Mouse (Mus musculus): ENCODE results near the gene Krt82. TPM values are rescaled to one million over a fixed set of nuclear protein-coding genes. Genes with fewer than 3 reads are reported as not detected.
A peak's percentile ranks its signal among the peaks of the same experiment; 100 is the strongest.

Gene Krt82
- polyA plus RNA-seq (2014; fragmentation: Nextera tagmentation; extraction: Ambion mirVana), result not detected in 2 replicates

DNA sequence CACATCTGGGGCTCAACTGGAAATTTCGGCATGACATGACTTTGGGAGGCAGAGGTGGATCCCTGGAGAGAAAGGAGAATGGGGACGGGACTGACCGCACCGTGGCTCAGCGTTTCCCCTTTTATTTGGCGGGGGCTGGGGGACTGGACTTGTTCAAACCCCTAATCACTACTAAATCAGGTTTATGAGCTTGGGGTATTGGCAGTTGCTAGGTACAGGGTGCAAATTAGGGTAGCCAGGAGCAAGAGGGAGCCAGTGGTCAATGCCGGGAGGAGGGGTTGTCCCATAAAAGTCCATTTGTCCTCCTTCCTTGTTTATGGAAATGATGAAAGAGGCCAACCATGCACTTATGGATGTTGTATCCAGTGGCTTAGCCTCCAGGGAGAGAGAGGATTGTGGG lies at the start of gene Krt82:
TSS of gene Krt82 (minus strand) at position 101 of the 400 bp plus-strand sequence.
- 87% methylated on average over 7 of the region's 7 CpGs for WGBS
- Histone ChIP-seq H3K27ac (ENCODE audit: low read depth) (no peak within 1 kb of the TSS), H3K27me3 (ENCODE audit: insufficient read depth, low read length) (no peaks in the 10 kb centered on the region), H3K9ac (no peak within 1 kb of the TSS), H3K4me3 (ENCODE audit: low read depth, low read length) (no peak within 1 kb of the TSS), H3K9me3 (ENCODE audit: low read depth, low read length) (no peaks in the 10 kb centered on the region), H3K36me3 (ENCODE audit: insufficient read depth) (no peaks in the 10 kb centered on the region), H3K4me2 (no peak within 1 kb of the TSS), H3K4me1 (ENCODE audit: insufficient read depth) (0 out of 2 replicates have a peak, but pooled peaks cover 4% of the 10 kb centered on the region)
- ATAC-seq (ENCODE audit: insufficient read depth) (no peak), DNase-seq (no peak)
- TF ChIP-seq CTCF (IDR thresholded peaks at IDR 0.05; ENCODE audit: low read depth), result no peak

DNA sequence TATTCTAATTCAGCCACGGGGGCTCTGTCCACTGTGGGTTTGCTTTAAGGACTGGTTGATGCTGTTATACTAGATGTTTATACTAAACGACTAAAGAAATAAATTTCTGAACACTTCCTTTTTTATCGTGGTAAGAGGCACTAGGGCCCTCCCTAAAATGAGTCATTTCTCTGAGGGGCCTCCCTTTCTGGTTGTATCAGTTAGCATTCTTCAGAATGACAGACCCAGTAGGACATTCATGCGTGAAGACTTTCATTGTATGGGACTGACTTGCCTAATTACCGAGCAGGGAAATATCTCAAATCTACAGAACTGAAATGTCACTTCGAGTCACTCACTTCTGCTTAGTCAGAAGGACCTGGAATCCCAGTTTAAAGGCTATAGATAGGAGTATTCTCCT lies 48.7 kb upstream of the Krt82 start:
- Histone ChIP-seq H3K4me1 (ENCODE audit: insufficient read depth) (no peaks in the 10 kb centered on the region), H3K27me3 (ENCODE audit: insufficient read depth, low read length) (no peaks in the 10 kb centered on the region), H3K27ac (ENCODE audit: low read depth) (no peak overlapping the region), H3K4me3 (ENCODE audit: low read depth, low read length) (no peak overlapping the region), H3K9ac (no peak overlapping the region), H3K9me3 (ENCODE audit: low read depth, low read length) (no peaks in the 10 kb centered on the region), H3K4me2 (no peak overlapping the region), H3K36me3 (ENCODE audit: insufficient read depth) (no peaks in the 10 kb centered on the region)
- no peak for TF ChIP-seq CTCF (IDR thresholded peaks at IDR 0.05; ENCODE audit: low read depth)
- DNase-seq, result no peak
- ATAC-seq (ENCODE audit: insufficient read depth), result no peak
- 42% methylated on average over 6 of the region's 6 CpGs for WGBS

DNA sequence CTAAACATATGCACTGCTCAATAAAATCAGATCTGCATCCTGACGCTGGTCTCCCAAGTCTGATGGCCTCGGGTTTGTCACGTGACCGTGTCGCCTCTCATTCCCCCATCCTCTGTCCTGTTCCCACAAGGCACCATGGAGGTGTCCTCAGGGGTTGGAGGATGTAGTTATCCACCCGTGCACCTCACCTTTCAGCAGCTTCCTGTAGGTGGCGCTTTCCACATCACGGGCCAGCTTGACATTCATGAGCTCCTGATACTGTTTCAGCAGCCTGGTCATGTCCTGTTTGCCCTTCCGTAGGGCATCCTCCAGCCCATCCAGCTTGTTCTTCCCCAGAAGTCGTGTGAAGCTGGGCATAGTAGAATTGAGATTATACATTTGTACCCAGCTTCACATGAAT lies 37.7 kb upstream of the Krt82 start:
- Histone ChIP-seq H3K9ac (no peak overlapping the region), H3K4me1 (ENCODE audit: insufficient read depth) (no peaks in the 10 kb centered on the region), H3K27me3 (ENCODE audit: insufficient read depth, low read length) (no peaks in the 10 kb centered on the region), H3K4me3 (ENCODE audit: low read depth, low read length) (no peak overlapping the region), H3K4me2 (no peak overlapping the region), H3K36me3 (ENCODE audit: insufficient read depth) (no peaks in the 10 kb centered on the region), H3K27ac (ENCODE audit: low read depth) (no peak overlapping the region), H3K9me3 (ENCODE audit: low read depth, low read length) (no peaks in the 10 kb centered on the region)
- TF ChIP-seq CTCF (IDR thresholded peaks at IDR 0.05; ENCODE audit: low read depth), result 0 out of 2 replicates have a peak, but pooled peaks have one; percentile 18
- 74% methylated on average over 10 of the region's 10 CpGs for WGBS
- DNase-seq, result no peak
- no peak for ATAC-seq (ENCODE audit: insufficient read depth)

DNA sequence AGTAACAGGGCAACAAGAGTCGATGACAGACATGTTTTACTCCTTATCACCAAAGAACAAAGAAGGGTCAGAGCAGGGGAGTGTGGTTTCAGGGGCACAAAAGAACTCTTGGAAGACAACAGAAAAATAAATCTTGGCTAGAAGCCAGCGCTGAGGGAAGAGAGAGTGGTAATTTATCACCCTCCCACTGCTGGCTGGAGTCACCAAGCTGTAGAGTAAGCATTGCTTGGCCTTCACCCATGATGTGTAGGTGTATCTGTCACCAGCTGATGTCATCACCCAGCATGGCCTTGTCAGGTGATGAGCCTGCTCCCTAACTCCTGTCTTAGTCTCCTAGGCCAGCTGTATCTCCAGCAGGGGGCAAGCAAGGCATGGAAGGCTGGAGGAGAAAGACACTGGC lies 34.0 kb upstream of the Krt82 start:
- Histone ChIP-seq H3K9ac (no peak overlapping the region), H3K4me3 (ENCODE audit: low read depth, low read length) (no peak overlapping the region), H3K36me3 (ENCODE audit: insufficient read depth) (no peaks in the 10 kb centered on the region), H3K27me3 (ENCODE audit: insufficient read depth, low read length) (no peaks in the 10 kb centered on the region), H3K27ac (ENCODE audit: low read depth) (no peak overlapping the region), H3K4me1 (ENCODE audit: insufficient read depth) (no peaks in the 10 kb centered on the region), H3K4me2 (no peak overlapping the region), H3K9me3 (ENCODE audit: low read depth, low read length) (no peaks in the 10 kb centered on the region)
- DNase-seq, result peak; percentile 54
- ATAC-seq (ENCODE audit: insufficient read depth), result peak; percentile 44; the same call in 1 of the 2 replicates
- WGBS, result 10% methylated on average over 2 of the region's 2 CpGs
- TF ChIP-seq CTCF (IDR thresholded peaks at IDR 0.05; ENCODE audit: low read depth), result no peak

DNA sequence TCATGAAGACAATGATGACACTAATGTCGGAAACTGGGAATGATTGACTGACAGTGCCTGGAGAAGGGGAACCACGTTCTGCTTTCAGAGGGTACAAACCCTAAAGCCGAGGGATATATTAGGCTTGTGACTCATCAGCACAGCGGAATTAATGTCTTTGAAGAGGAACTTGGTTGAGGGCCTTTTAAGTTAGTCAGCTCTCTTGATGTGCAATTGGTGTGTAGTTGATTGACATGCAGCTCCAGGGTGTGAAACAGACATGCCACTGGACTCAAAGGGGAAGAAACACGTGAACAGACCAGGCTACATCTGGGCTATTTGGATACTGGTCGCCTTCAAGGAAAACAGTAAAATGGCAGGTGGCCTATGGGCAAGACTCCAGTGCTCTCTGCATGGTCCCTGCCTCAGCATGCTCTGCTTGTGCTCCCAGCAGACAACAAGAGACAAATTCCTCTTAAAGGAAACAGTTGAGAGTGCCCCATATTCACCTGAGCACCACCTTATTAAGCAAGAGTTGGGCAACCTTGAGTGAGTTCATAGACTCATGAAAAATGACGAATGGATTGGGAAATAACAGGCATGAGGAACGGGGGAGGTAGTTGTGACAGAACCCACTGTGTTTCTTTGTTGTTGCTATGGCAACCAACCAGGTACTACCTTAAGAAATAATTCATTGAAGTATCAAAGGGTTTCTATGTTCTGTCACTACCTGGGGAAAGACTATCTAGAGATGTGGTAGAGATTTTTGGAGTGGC lies 32.9 kb upstream of the Krt82 start:
- DNase-seq, result no peak
- 74% methylated on average over 8 of the region's 8 CpGs for WGBS
- no peaks in the 10 kb centered on the region for H3K36me3 ChIP-seq (ENCODE audit: insufficient read depth)
- H3K9ac ChIP-seq, result no peak overlapping the region
- H3K4me3 ChIP-seq (ENCODE audit: low read depth, low read length), result no peak overlapping the region
- H3K27ac ChIP-seq (ENCODE audit: low read depth), result no peak overlapping the region
- TF ChIP-seq CTCF (IDR thresholded peaks at IDR 0.05; ENCODE audit: low read depth), result no peak
- no peaks in the 10 kb centered on the region for H3K9me3 ChIP-seq (ENCODE audit: low read depth, low read length)
- H3K27me3 ChIP-seq (ENCODE audit: insufficient read depth, low read length), result no peaks in the 10 kb centered on the region
- no peak for ATAC-seq (ENCODE audit: insufficient read depth)
- H3K4me1 ChIP-seq (ENCODE audit: insufficient read depth), result no peaks in the 10 kb centered on the region
- H3K4me2 ChIP-seq, result no peak overlapping the region

DNA sequence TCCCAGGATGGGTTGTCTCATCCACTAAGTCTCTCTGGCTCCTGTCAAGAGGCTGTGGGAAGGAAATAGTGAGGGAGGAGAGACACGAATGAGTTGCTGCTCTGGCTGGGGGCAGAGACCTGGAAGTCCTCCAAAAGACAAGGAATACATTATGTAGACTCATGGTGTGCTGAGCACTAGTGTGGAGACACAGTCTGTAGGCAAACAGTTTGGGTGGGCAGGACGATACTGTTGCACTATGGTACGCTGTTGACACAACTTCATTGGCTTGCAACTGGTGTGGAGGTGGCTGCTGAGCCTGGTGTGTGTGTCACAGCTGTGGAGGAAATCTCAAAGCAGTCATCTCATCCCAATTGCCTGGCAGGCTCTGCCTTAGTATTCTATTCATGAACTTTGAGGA lies 31.2 kb upstream of the Krt82 start:
- Histone ChIP-seq H3K27me3 (ENCODE audit: insufficient read depth, low read length) (no peaks in the 10 kb centered on the region), H3K4me3 (ENCODE audit: low read depth, low read length) (no peak overlapping the region), H3K27ac (ENCODE audit: low read depth) (no peak overlapping the region), H3K9me3 (ENCODE audit: low read depth, low read length) (no peaks in the 10 kb centered on the region), H3K4me2 (no peak overlapping the region), H3K9ac (no peak overlapping the region), H3K36me3 (ENCODE audit: insufficient read depth) (no peaks in the 10 kb centered on the region), H3K4me1 (ENCODE audit: insufficient read depth) (no peaks in the 10 kb centered on the region)
- TF ChIP-seq CTCF (IDR thresholded peaks at IDR 0.05; ENCODE audit: low read depth), result no peak
- 60% methylated on average over 3 of the region's 3 CpGs for WGBS
- ATAC-seq (ENCODE audit: insufficient read depth), result no peak
- no peak for DNase-seq

DNA sequence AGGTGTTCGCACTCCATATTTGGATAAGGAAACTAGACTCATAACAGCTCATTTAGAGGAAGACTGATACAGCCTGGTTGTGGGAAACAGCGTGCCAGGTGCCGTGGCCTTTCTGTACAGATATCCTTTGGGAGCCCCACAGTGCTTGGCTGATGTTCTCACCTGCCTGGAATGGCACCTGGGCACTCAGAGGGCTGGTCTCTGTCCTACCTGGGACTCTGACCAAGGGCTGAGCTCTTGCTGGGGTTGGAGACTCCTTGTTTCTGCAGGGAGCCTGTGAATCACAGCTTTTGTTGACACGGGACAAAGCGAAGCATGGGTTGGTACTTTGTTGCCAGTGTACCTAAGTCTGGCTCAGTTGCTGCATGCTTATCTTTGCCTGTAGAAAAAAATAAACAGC lies 25.0 kb upstream of the Krt82 start:
- no peak overlapping the region for H3K27ac ChIP-seq (ENCODE audit: low read depth)
- H3K4me3 ChIP-seq (ENCODE audit: low read depth, low read length), result no peak overlapping the region
- no peaks in the 10 kb centered on the region for H3K4me1 ChIP-seq (ENCODE audit: insufficient read depth)
- no peaks in the 10 kb centered on the region for H3K9me3 ChIP-seq (ENCODE audit: low read depth, low read length)
- TF ChIP-seq CTCF (IDR thresholded peaks at IDR 0.05; ENCODE audit: low read depth), result no peak
- no peak for ATAC-seq (ENCODE audit: insufficient read depth)
- DNase-seq, result no peak
- H3K4me2 ChIP-seq, result no peak overlapping the region
- no peak overlapping the region for H3K9ac ChIP-seq
- H3K36me3 ChIP-seq (ENCODE audit: insufficient read depth), result no peaks in the 10 kb centered on the region
- WGBS, result 52% methylated on average over 5 of the region's 5 CpGs
- H3K27me3 ChIP-seq (ENCODE audit: insufficient read depth, low read length), result no peaks in the 10 kb centered on the region
